Mouse (Mus musculus): ENCODE results near the gene Mast3. TPM values are rescaled to one million over a fixed set of nuclear protein-coding genes. Genes with fewer than 3 reads are reported as not detected.

Gene Mast3
- polyA plus RNA-seq, 1 experiment from 2014 or later: 4.4 TPM

DNA sequence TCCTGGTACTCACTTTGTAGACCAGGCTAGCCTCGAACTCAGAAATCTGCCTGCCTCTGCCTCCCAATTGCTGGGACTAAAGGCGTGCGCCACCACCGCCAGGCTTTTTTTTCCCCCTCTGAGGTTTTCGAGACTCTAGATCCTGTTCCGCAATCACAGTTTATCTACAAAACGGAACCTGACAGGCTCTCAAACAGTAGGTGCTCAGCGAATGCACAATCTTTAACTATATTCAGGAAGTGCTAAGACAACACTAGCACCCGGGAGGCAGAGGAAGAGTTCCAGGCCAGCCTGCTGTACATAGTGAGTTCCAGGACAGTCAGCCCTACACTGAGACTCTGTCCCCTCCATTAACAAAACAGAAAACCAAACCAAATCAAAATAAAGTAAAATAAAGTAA lies 39.5 kb downstream of the Mast3 start:
- Histone ChIP-seq H3K27ac (ENCODE audit: low read depth, low read length) (peak overlapping the region; percentile 96), H3K27me3 (replicated peaks; ENCODE audit: control insufficient read depth, insufficient read depth, low read length) (no peaks in the 10 kb centered on the region), H3K36me3 (ENCODE audit: control insufficient read depth, insufficient read depth) (peaks cover 35% of the 10 kb centered on the region), H3K4me1 (replicated peaks; ENCODE audit: control insufficient read depth, insufficient read depth, low read length) (0 out of 2 replicates have a peak, but pooled peaks cover 6% of the 10 kb centered on the region), H3K4me2 (replicated peaks; ENCODE audit: low read depth) (peak overlapping the region; percentile 78), H3K4me3 (ENCODE audit: low read depth, low read length) (peak overlapping the region; percentile 53), H3K9ac (ENCODE audit: low read depth, low read length) (peak overlapping the region; percentile 45; the same call in 1 of the 2 replicates), H3K9me3 (ENCODE audit: control insufficient read depth) (no peaks in the 10 kb centered on the region)
- ATAC-seq: no peak
- 45% methylated on average over 9 of the region's 9 CpGs for WGBS
- no peak for TF ChIP-seq CTCF (IDR thresholded peaks at IDR 0.05; ENCODE audit: low read depth)

DNA sequence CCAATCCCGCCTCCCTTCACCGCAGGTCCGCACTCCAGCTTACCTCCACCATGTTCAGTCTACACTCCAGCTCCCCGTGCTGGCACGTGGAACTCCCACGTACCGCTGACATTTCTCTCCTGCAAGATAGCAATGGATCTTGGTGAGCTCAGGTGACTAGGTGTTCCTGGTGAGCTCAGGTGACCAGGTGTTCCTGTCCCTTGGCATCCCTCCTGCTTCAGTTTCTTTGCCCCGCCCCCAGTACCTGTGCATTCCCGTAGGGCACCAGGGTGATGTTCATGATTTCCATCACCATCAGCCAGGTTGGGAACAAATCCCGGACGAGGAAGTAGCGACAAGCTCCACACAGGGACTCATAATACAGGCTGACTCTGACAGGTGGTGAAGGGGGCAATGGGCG lies 40.2 kb downstream of the Mast3 start:
- Histone ChIP-seq H3K9me3 (ENCODE audit: control insufficient read depth) (no peaks in the 10 kb centered on the region), H3K27ac (ENCODE audit: low read depth, low read length) (peak overlapping the region; percentile 96), H3K4me1 (replicated peaks; ENCODE audit: control insufficient read depth, insufficient read depth, low read length) (0 out of 2 replicates have a peak, but pooled peaks cover 6% of the 10 kb centered on the region), H3K4me3 (ENCODE audit: low read depth, low read length) (peak overlapping the region; percentile 53), H3K9ac (ENCODE audit: low read depth, low read length) (no peak overlapping the region), H3K36me3 (ENCODE audit: control insufficient read depth, insufficient read depth) (peaks cover 28% of the 10 kb centered on the region), H3K27me3 (replicated peaks; ENCODE audit: control insufficient read depth, insufficient read depth, low read length) (no peaks in the 10 kb centered on the region), H3K4me2 (replicated peaks; ENCODE audit: low read depth) (peak overlapping the region; percentile 78)
- TF ChIP-seq CTCF (IDR thresholded peaks at IDR 0.05; ENCODE audit: low read depth): no peak
- WGBS: 49% methylated on average over 13 of the region's 13 CpGs
- no peak for ATAC-seq

DNA sequence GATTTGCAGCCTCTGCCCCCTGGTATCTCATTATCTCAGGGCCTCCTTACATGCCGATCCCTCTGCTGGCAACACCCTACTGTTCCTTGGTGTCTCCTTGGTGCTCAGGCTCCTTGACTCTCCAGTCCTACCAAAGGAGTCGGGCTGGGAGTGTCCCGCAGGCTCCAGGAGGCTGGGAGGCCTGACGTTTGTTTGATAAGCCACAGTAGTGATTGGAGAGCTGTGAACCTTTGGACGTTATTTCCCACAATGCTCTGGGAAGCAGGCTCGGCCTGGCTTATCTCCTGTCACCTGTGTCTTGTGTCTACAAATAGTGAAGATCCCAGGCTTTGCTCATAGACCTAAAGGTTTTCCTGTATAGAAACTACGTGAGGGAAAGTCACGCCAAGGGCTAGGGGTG lies 40.8 kb downstream of the Mast3 start:
- Histone ChIP-seq H3K36me3 (ENCODE audit: control insufficient read depth, insufficient read depth) (peaks cover 23% of the 10 kb centered on the region), H3K4me3 (ENCODE audit: low read depth, low read length) (no peak overlapping the region), H3K27ac (ENCODE audit: low read depth, low read length) (peak overlapping the region; percentile 96), H3K9ac (ENCODE audit: low read depth, low read length) (no peak overlapping the region), H3K27me3 (replicated peaks; ENCODE audit: control insufficient read depth, insufficient read depth, low read length) (no peaks in the 10 kb centered on the region), H3K9me3 (ENCODE audit: control insufficient read depth) (no peaks in the 10 kb centered on the region), H3K4me1 (replicated peaks; ENCODE audit: control insufficient read depth, insufficient read depth, low read length) (0 out of 2 replicates have a peak, but pooled peaks cover 6% of the 10 kb centered on the region), H3K4me2 (replicated peaks; ENCODE audit: low read depth) (peak overlapping the region; percentile 78)
- WGBS: 36% methylated on average over 8 of the region's 8 CpGs
- TF ChIP-seq CTCF (IDR thresholded peaks at IDR 0.05; ENCODE audit: low read depth): peak; percentile 30; the same call in 1 of the 2 replicates
- ATAC-seq: peak; percentile 71

DNA sequence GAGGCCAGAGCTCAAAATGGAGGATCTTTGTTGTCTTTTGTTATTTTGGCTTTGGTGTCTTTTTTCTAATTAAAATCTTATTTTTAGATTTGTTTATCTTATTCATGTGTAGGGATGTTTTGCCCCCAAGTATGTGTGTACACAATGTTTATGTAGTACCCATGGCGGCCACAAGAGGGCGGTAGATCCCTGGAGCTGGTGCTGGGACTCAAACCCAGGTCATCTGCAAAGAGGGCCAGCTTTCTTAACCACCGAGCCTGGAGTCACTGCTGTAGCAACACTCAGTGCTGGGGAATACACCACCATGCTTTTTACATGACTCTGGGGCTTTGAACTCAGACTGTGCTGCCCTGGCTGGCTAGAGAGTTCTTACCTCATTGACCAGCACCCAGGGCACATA lies 41.5 kb downstream of the Mast3 start:
- H3K4me3 ChIP-seq (ENCODE audit: low read depth, low read length): no peak overlapping the region
- H3K36me3 ChIP-seq (ENCODE audit: control insufficient read depth, insufficient read depth): peaks cover 16% of the 10 kb centered on the region
- 8% methylated on average over 3 of the region's 3 CpGs for whole genome bisulfite sequencing
- H3K27me3 ChIP-seq (replicated peaks; ENCODE audit: control insufficient read depth, insufficient read depth, low read length): no peaks in the 10 kb centered on the region
- peak overlapping the region; percentile 45 for H3K4me2 ChIP-seq (replicated peaks; ENCODE audit: low read depth)
- H3K27ac ChIP-seq (ENCODE audit: low read depth, low read length): peak overlapping the region; percentile 96
- no peak for ATAC-seq
- no peaks in the 10 kb centered on the region for H3K9me3 ChIP-seq (ENCODE audit: control insufficient read depth)
- H3K9ac ChIP-seq (ENCODE audit: low read depth, low read length): no peak overlapping the region
- peak; percentile 91 for TF ChIP-seq CTCF (IDR thresholded peaks at IDR 0.05; ENCODE audit: low read depth)
- 0 out of 2 replicates have a peak, but pooled peaks cover 6% of the 10 kb centered on the region for H3K4me1 ChIP-seq (replicated peaks; ENCODE audit: control insufficient read depth, insufficient read depth, low read length)

DNA sequence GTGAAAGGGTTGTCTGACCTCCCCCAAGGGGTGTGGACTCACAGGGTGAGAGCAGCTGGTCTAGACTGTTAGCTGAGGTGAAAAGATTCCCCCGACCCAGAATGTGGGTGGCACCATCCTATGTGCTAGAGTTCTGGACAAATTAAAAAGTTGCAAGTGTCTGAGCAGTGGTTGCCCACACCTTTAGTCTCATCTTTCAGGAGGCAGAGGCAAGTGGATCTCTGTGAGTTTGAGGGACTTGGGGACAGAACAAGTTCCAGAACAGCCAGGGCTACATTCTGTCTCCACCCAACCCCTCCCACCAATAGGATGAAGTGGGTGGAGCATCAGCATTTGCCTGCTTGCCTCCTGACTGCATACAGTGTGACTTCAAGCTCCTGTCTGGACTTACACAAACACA lies 42.7 kb downstream of the Mast3 start:
- no peak for TF ChIP-seq CTCF (IDR thresholded peaks at IDR 0.05; ENCODE audit: low read depth)
- Histone ChIP-seq H3K9ac (ENCODE audit: low read depth, low read length) (no peak overlapping the region), H3K4me1 (replicated peaks; ENCODE audit: control insufficient read depth, insufficient read depth, low read length) (0 out of 2 replicates have a peak, but pooled peaks cover 6% of the 10 kb centered on the region), H3K4me3 (ENCODE audit: low read depth, low read length) (no peak overlapping the region), H3K27ac (ENCODE audit: low read depth, low read length) (no peak overlapping the region; the same call in 1 of the 2 replicates), H3K27me3 (replicated peaks; ENCODE audit: control insufficient read depth, insufficient read depth, low read length) (no peaks in the 10 kb centered on the region), H3K36me3 (ENCODE audit: control insufficient read depth, insufficient read depth) (peaks cover 18% of the 10 kb centered on the region), H3K9me3 (ENCODE audit: control insufficient read depth) (no peaks in the 10 kb centered on the region), H3K4me2 (replicated peaks; ENCODE audit: low read depth) (no peak overlapping the region)
- ATAC-seq: no peak
- 58% methylated on average over 1 of the region's 1 CpGs for WGBS

DNA sequence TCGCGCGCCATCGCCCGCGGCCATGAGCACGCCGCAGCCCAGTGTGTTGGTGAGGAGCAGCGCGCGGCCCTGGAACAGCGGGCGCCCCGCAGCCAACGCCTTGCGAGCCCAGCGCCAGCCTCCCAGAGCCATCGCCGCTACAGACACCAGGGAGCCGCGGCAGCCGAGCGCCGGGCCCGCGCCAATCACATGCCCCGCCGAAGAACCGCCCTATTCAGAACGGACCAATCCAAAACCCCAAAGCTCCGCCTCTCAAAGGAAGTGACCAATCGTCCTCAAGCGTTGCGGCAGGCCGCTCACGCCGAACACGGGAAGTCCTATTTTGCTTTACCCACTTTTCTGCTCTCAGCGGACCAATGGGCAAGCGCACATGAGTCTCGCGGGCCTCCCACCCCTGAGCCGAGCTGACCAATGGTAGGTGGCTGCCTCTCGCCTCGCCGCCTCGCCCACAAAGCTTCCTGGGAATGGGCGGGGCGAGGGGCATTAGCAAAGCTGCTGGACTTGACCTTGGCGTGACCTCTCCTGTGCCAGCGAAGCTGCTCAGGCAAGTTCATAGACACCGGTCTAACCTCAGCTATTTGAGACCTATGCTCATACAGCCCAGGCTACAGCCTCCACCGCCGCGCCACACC lies 44.0 kb downstream of the Mast3 start, which contains the start of gene Mpv17l2:
Mpv17l2 (minus strand) TSS at position 172 of the 632 bp plus-strand sequence.
- peak within 1 kb of the TSS; percentile 60 for H3K9ac ChIP-seq (ENCODE audit: low read depth, low read length)
- H3K27ac ChIP-seq (ENCODE audit: low read depth, low read length): peak within 1 kb of the TSS; percentile 74
- WGBS: under 1% methylated on average over 55 of the region's 55 CpGs
- no peaks in the 10 kb centered on the region for H3K9me3 ChIP-seq (ENCODE audit: control insufficient read depth)
- ATAC-seq: peak; percentile 89
- peak within 1 kb of the TSS; percentile 59 for H3K4me3 ChIP-seq (ENCODE audit: low read depth, low read length)
- H3K4me1 ChIP-seq (replicated peaks; ENCODE audit: control insufficient read depth, insufficient read depth, low read length): no peaks in the 10 kb centered on the region
- H3K36me3 ChIP-seq (ENCODE audit: control insufficient read depth, insufficient read depth): peaks cover 30% of the 10 kb centered on the region
- peak within 1 kb of the TSS; percentile 94 for H3K4me2 ChIP-seq (replicated peaks; ENCODE audit: low read depth)
- H3K27me3 ChIP-seq (replicated peaks; ENCODE audit: control insufficient read depth, insufficient read depth, low read length): no peaks in the 10 kb centered on the region
- no peak for TF ChIP-seq CTCF (IDR thresholded peaks at IDR 0.05; ENCODE audit: low read depth)
